8 mouse cellular contexts compared by ENCODE assay signal in genomic region chr11:86484910-86485510, GRCm38 (mm10). TPM values are rescaled to one million over a fixed set of nuclear protein-coding genes. Genes with fewer than 3 reads are reported as not detected.
A peak's percentile ranks its signal among the peaks of the same experiment; 100 is the strongest.
DNase-seq lines count a peak whose midpoint lies in the region; ATAC-seq and TF ChIP-seq lines count a peak whose summit lies in the region.

No protein-coding gene starts in this region.

- no peak for TF ChIP-seq POLR2A in bone marrow, adult 2 months (IDR thresholded peaks at IDR 0.05; ENCODE audit: borderline replicate concordance, control insufficient read depth, low read depth, low read length)
- no peak for TF ChIP-seq POLR2A in olfactory bulb, adult 2 months (IDR thresholded peaks at IDR 0.05; ENCODE audit: insufficient read depth, low read depth, low read length)

- TF ChIP-seq EP300 in heart, postnatal 0 days (IDR thresholded peaks at IDR 0.05; ENCODE audit: low read depth): no peak

- H3K27me3 ChIP-seq in E14TG2a.4 (ENCODE audit: insufficient read depth, low read length): 0 out of 2 replicates have a peak, but pooled peaks cover 5% of the 10 kb centered on the region
- H3K27me3 ChIP-seq in heart, postnatal 0 days (ENCODE audit: control insufficient read depth, insufficient read depth, low read length): no peaks in the 10 kb centered on the region
- H3K27me3 ChIP-seq in lung, embryonic 16.5 days (ENCODE audit: control insufficient read depth, insufficient read depth, low read depth, low read length): no peaks in the 10 kb centered on the region

- H3K4me2 ChIP-seq in heart, postnatal 0 days (ENCODE audit: low read depth, low read length): peak overlapping the region; percentile 68
- peak overlapping the region; percentile 56 for H3K4me2 ChIP-seq in lung, embryonic 16.5 days (ENCODE audit: low read depth, low read length)

- DNase-seq in heart, postnatal 0 days (ENCODE audit: low spot score): peak; percentile 39
- peak; percentile 54 to 64 for DNase-seq in layer of hippocampus, postnatal 10 days (ENCODE audit: low spot score in 2 of 2)
- DNase-seq in thymus, postnatal 25 days: peak; percentile 62

- no peak for TF ChIP-seq CTCF in E14TG2a.4 (conservative IDR thresholded peaks at IDR 0.05; ENCODE audit: low read length)
- no peak for TF ChIP-seq CTCF in bone marrow, adult 2 months (IDR thresholded peaks at IDR 0.05; ENCODE audit: control insufficient read depth, insufficient read depth, low read length)
- TF ChIP-seq CTCF in heart, postnatal 0 days (IDR thresholded peaks at IDR 0.05; ENCODE audit: low read depth): no peak
- no peak for TF ChIP-seq CTCF in olfactory bulb, adult 2 months (IDR thresholded peaks at IDR 0.05; ENCODE audit: insufficient read depth, low read depth, low read length)

- H3K27ac ChIP-seq in bone marrow, adult 2 months (ENCODE audit: control insufficient read depth, insufficient read depth, low read depth, low read length, poor library complexity): peak overlapping the region; percentile 83
- peak overlapping the region; percentile 93 for H3K27ac ChIP-seq in heart, postnatal 0 days (ENCODE audit: low read depth)
- H3K27ac ChIP-seq in lung, embryonic 16.5 days (ENCODE audit: low read length): peak overlapping the region; percentile 90
- peak overlapping the region; percentile 17 for H3K27ac ChIP-seq in olfactory bulb, adult 2 months (ENCODE audit: insufficient read depth, low read depth, low read length)

- H3K36me3 ChIP-seq in E14TG2a.4 (ENCODE audit: insufficient read depth, low read length): peaks cover 17% of the 10 kb centered on the region
- peaks cover 14% of the 10 kb centered on the region; the same call in 1 of the 2 replicates for H3K36me3 ChIP-seq in heart, postnatal 0 days (replicated peaks; ENCODE audit: control insufficient read depth, insufficient read depth, low read length)
- H3K36me3 ChIP-seq in lung, embryonic 16.5 days (ENCODE audit: control insufficient read depth, insufficient read depth, low read length): no peaks in the 10 kb centered on the region

- under 1% methylated on average over 25 of the region's 25 CpGs for WGBS in bone marrow, adult 2 months
- WGBS in heart, postnatal 0 days: under 1% methylated on average over 25 of the region's 25 CpGs
- WGBS in lung, embryonic 16.5 days: under 1% methylated on average over 25 of the region's 25 CpGs
- WGBS in olfactory bulb, adult 2 months: 0% methylated on average over 25 of the region's 25 CpGs

- peaks cover 16% of the 10 kb centered on the region for H3K4me1 ChIP-seq in E14TG2a.4 (replicated peaks; ENCODE audit: low read depth, low read length)
- H3K4me1 ChIP-seq in bone marrow, adult 2 months (ENCODE audit: control insufficient read depth, insufficient read depth, low read length): no peaks in the 10 kb centered on the region
- H3K4me1 ChIP-seq in heart, postnatal 0 days (ENCODE audit: control insufficient read depth, insufficient read depth): peaks cover 9% of the 10 kb centered on the region
- H3K4me1 ChIP-seq in lung, embryonic 16.5 days (replicated peaks; ENCODE audit: control insufficient read depth, insufficient read depth, low read length): peaks cover 8% of the 10 kb centered on the region; the same call in 1 of the 2 replicates
- H3K4me1 ChIP-seq in olfactory bulb, adult 2 months (ENCODE audit: control insufficient read depth, insufficient read depth, low read length): peaks cover 6% of the 10 kb centered on the region

- peak; percentile 63 for ATAC-seq in erythroblast, adult 5-6 weeks (replicated peaks; ENCODE audit: low FRiP score, poor library complexity, severe bottlenecking)
- peak; percentile 21; the same call in 1 of the 2 replicates for ATAC-seq in heart, postnatal 0 days (ENCODE audit: insufficient read depth, low read depth)
- ATAC-seq in lung, embryonic 16.5 days (ENCODE audit: low read depth): peak; percentile 44

- H3K9me3 ChIP-seq in E14TG2a.4 (ENCODE audit: low read length): no peaks in the 10 kb centered on the region
- H3K9me3 ChIP-seq in heart, postnatal 0 days (replicated peaks; ENCODE audit: control insufficient read depth, low read length): no peaks in the 10 kb centered on the region
- no peaks in the 10 kb centered on the region for H3K9me3 ChIP-seq in lung, embryonic 16.5 days (ENCODE audit: control insufficient read depth, low read length)

- H3K9ac ChIP-seq in heart, postnatal 0 days (replicated peaks; ENCODE audit: low read depth, low read length): peak overlapping the region; percentile 81
- H3K9ac ChIP-seq in lung, embryonic 16.5 days (ENCODE audit: low read length): peak overlapping the region; percentile 85

- peak overlapping the region; percentile 90 for H3K4me3 ChIP-seq in E14TG2a.4 (replicated peaks; ENCODE audit: low read length)
- H3K4me3 ChIP-seq in bone marrow, adult 2 months (replicated peaks; ENCODE audit: control insufficient read depth, low read depth, low read length): peak overlapping the region; percentile 95
- H3K4me3 ChIP-seq in heart, postnatal 0 days (ENCODE audit: low read depth, low read length): peak overlapping the region; percentile 80
- peak overlapping the region; percentile 81 for H3K4me3 ChIP-seq in lung, embryonic 16.5 days (ENCODE audit: low read length)
- H3K4me3 ChIP-seq in olfactory bulb, adult 2 months (ENCODE audit: insufficient read depth, low read depth, low read length): peak overlapping the region; percentile 63

RNA-seq across cellular contexts. Expression of gene Rnft1, which starts 0.6 kb away (rescaled TPM):
- polyA plus RNA-seq in bone marrow, adult 2 months (2011; ENCODE audit: insufficient read depth, insufficient read length, low replicate concordance, missing spikeins): 3.2 and 8.7 TPM in 2 replicates
- total RNA-seq in erythroblast, adult 5-6 weeks (2015; ENCODE audit: low replicate concordance): 1.3 and 1.7 TPM in 2 replicates
- 2.3 and 2.8 TPM in 2 replicates for total RNA-seq in erythroblast, adult 5-6 weeks (2017; ENCODE audit: low replicate concordance)
- total RNA-seq in heart, postnatal 0 days (2014; rRNA removed; ENCODE audit: low replicate concordance): 9.1 and 26.9 TPM in 2 replicates
- polyA plus RNA-seq in heart, postnatal 0 days (2015; fragmentation: Nextera tagmentation; extraction: Ambion mirVana): 31.3 and 31.4 TPM in 2 replicates
- total RNA-seq in layer of hippocampus, postnatal 10 days (2021): 10 to 100 TPM; 19.9 to 21.1 TPM
- 55.1 and 57.0 TPM in 2 replicates for polyA plus RNA-seq in lung, embryonic 16.5 days (2015; fragmentation: Nextera tagmentation; extraction: Ambion mirVana)
- not detected in 2 replicates for polyA plus RNA-seq in olfactory bulb, adult 2 months (2012; ENCODE audit: insufficient read depth, insufficient read length, low replicate concordance, missing spikeins)

RNA-seq across cellular contexts. Expression of gene Rps6kb1, which starts 59.6 kb away (rescaled TPM):
- polyA plus RNA-seq in bone marrow, adult 2 months (2011; ENCODE audit: insufficient read depth, insufficient read length, low replicate concordance, missing spikeins): 12.1 and 31.4 TPM in 2 replicates
- total RNA-seq in erythroblast, adult 5-6 weeks (2015; ENCODE audit: low replicate concordance): 7.5 and 12.7 TPM in 2 replicates
- 20.2 and 24.7 TPM in 2 replicates for total RNA-seq in erythroblast, adult 5-6 weeks (2017; ENCODE audit: low replicate concordance)
- total RNA-seq in heart, postnatal 0 days (2014; rRNA removed; ENCODE audit: low replicate concordance): 10.5 and 13.2 TPM in 2 replicates
- polyA plus RNA-seq in heart, postnatal 0 days (2015; fragmentation: Nextera tagmentation; extraction: Ambion mirVana): 32.7 and 37.1 TPM in 2 replicates
- 10 to 100 TPM; 49.8 to 52.9 TPM for total RNA-seq in layer of hippocampus, postnatal 10 days (2021)
- polyA plus RNA-seq in lung, embryonic 16.5 days (2015; fragmentation: Nextera tagmentation; extraction: Ambion mirVana): 56.4 and 62.1 TPM in 2 replicates
- polyA plus RNA-seq in olfactory bulb, adult 2 months (2012; ENCODE audit: insufficient read depth, insufficient read length, low replicate concordance, missing spikeins): not detected in 2 replicates

RNA-seq across cellular contexts. Expression of gene Tubd1, which starts 59.8 kb away (rescaled TPM):
- 5.3 and 13.6 TPM in 2 replicates for polyA plus RNA-seq in bone marrow, adult 2 months (2011; ENCODE audit: insufficient read depth, insufficient read length, low replicate concordance, missing spikeins)
- 0.77 and 8.8 TPM in 2 replicates for total RNA-seq in erythroblast, adult 5-6 weeks (2015; ENCODE audit: low replicate concordance)
- total RNA-seq in erythroblast, adult 5-6 weeks (2017; ENCODE audit: low replicate concordance): 2.6 and 5.4 TPM in 2 replicates
- 2.5 and 16.6 TPM in 2 replicates for total RNA-seq in heart, postnatal 0 days (2014; rRNA removed; ENCODE audit: low replicate concordance)
- polyA plus RNA-seq in heart, postnatal 0 days (2015; fragmentation: Nextera tagmentation; extraction: Ambion mirVana): 8.0 and 10.6 TPM in 2 replicates
- total RNA-seq in layer of hippocampus, postnatal 10 days (2021): 1 to 10 TPM; 6.4 to 7.2 TPM
- 13.3 and 14.0 TPM in 2 replicates for polyA plus RNA-seq in lung, embryonic 16.5 days (2015; fragmentation: Nextera tagmentation; extraction: Ambion mirVana)
- polyA plus RNA-seq in olfactory bulb, adult 2 months (2012; ENCODE audit: insufficient read depth, insufficient read length, low replicate concordance, missing spikeins): not detected in 2 replicates

Comparison
In these comparisons a context has a peak if more than half of its experiments do, and no peak if none do; other contexts are left out.
1. Peak in every context shown above with its lines: DNase-seq, ATAC-seq, H3K4me3 ChIP-seq and H3K27ac ChIP-seq.
2. H3K27ac ChIP-seq: peak in every context shown above with its lines; median percentile 93 in heart, postnatal 0 days; 90 in lung, embryonic 16.5 days; 83 in bone marrow, adult 2 months; 17 in olfactory bulb, adult 2 months.